Mouse (Mus musculus) liver, adult 2 months (tissue): Measurements from ENCODE around the gene Sp140.
"Not testable (repeated sequence)": the region's sequence is repeated elsewhere in the genome, so short reads cannot be mapped to it uniquely, and the experiment has no call there.

ENCODE experiments used
- CTCF ChIP-seq: fragments of 200-500 bp; IDR thresholded peaks from 2 replicates; pipeline ENCODE4 v1.5.1; 2011; ENCODE audit warnings: low read depth, low read length, control low read depth
- POLR2A ChIP-seq: fragments of 200-500 bp; IDR thresholded peaks from 2 replicates; pipeline ENCODE4 v1.6.1; 2011; ENCODE audit warnings: low read length, control low read depth; ENCODE audit not compliant: insufficient read depth; ENCODE audit errors: extremely low read depth

- TF ChIP-seq CTCF, POLR2A: not testable (repeated sequence)
Observed at GRCm38 (mm10) chr1:85636936-85637335, 36.8 kb downstream of the Sp140 start.
